Mouse (Mus musculus) embryonic fibroblast, embryonic 13.5 days (primary cell): ENCODE measurements at regions not wholly inside any gene's neighbourhood (a gene's known extent, or its start where the extent isn't known, plus 50 kb on each side); places are given as distances from the start of the nearest gene placed in this dataset.

Experiments
- H3K27ac ChIP-seq: 2 replicates; pipeline ENCODE4 v1.5.1; 2012; ENCODE audit warnings: low read length, control low read depth, inconsistent platforms; ENCODE audit not compliant: insufficient read depth
- H3K4me1 ChIP-seq: 2 replicates; pipeline ENCODE4 v1.6.1; 2011; ENCODE audit warnings: low read length; ENCODE audit not compliant: control insufficient read depth, insufficient read depth
- H3K4me3 ChIP-seq: 2 replicates; pipeline ENCODE4 v1.5.1; 2011; ENCODE audit warnings: mild to moderate bottlenecking, control low read depth, low read length; ENCODE audit not compliant: insufficient read depth
- CTCF ChIP-seq: IDR thresholded peaks from 2 replicates; pipeline ENCODE4 v1.5.1; 2011; ENCODE audit warnings: mild to moderate bottlenecking, control low read depth, low read length, moderate library complexity, borderline replicate concordance; ENCODE audit not compliant: insufficient read depth
- POLR2A ChIP-seq: IDR thresholded peaks from 2 replicates; pipeline ENCODE4 v1.6.1; 2011; ENCODE audit warnings: low read depth, mild to moderate bottlenecking, control low read depth, low read length, moderate library complexity

GRCm38 (mm10) chr9:84825768-84826167 is 486.8 kb upstream of the Gm11114 start:
- Histone ChIP-seq H3K4me1 (no peaks in the 10 kb centered on the region), H3K4me3 (no peak overlapping the region), H3K27ac (no peak overlapping the region)
- TF ChIP-seq CTCF, result no peak
- no peak for TF ChIP-seq POLR2A

DNA sequence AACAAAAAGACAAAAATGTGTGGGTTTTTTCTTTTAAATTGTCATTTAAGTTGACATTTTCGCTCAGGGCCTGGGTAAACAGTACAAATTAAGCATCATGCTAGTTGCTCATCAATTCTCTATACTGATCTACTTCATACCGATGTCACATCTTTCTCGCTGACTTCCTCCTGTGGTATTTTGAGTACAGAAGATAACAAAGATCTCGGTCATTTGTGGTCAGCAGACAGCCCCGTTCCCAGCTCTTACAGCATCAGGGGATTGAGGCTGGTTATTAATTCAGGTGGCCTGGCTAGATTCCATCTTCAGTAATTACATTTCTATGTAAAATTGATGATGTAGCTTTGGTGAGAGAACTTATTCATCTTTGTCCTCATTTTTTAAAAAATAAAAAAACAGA is 483.6 kb upstream of the Gm11114 start:
- no peaks in the 10 kb centered on the region for H3K4me1 ChIP-seq
- H3K4me3 ChIP-seq, result no peak overlapping the region
- H3K27ac ChIP-seq, result no peak overlapping the region
- no peak for TF ChIP-seq CTCF
- TF ChIP-seq POLR2A, result no peak

- H3K4me1 ChIP-seq, result no peaks in the 10 kb centered on the region
- no peak overlapping the region for H3K4me3 ChIP-seq
- H3K27ac ChIP-seq, result no peak overlapping the region
- TF ChIP-seq CTCF, result no peak
- no peak for TF ChIP-seq POLR2A
Measured at GRCm38 (mm10) chr9:84830639-84831038, 481.9 kb upstream of the Gm11114 start.

GRCm38 (mm10) chr9:84837498-84837897 is 475.1 kb upstream of the Gm11114 start:
- TF ChIP-seq CTCF (no peak), POLR2A (no peak)
- H3K4me3 ChIP-seq, result no peak overlapping the region
- H3K27ac ChIP-seq, result no peak overlapping the region
- no peaks in the 10 kb centered on the region for H3K4me1 ChIP-seq

DNA sequence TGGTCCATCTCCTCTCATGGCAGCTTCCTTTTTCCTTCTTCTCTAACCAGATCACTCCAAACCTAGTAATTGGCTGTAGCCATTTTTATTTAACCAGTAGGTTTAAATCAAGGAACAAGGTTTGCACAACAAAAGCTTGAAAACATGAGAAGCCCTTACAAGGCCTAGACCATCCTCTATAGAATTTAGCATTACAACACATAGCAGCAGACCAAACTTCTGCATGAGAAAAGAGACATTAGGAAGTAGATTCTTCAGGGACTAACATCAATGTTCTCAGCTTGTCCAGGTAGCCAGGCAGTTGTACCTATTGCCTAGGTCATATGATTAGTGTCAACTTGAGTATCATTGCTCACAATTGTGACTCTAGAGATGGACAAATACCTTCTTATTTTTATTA is 468.6 kb upstream of the Gm11114 start:
- TF ChIP-seq CTCF, result no peak
- TF ChIP-seq POLR2A, result no peak
- no peak overlapping the region for H3K27ac ChIP-seq
- H3K4me1 ChIP-seq, result no peaks in the 10 kb centered on the region
- no peak overlapping the region for H3K4me3 ChIP-seq

- no peaks in the 10 kb centered on the region for H3K4me1 ChIP-seq
- TF ChIP-seq CTCF, result no peak
- TF ChIP-seq POLR2A, result no peak
Measured at GRCm38 (mm10) chr9:84861600-84861999, 451.0 kb upstream of the Gm11114 start.

DNA sequence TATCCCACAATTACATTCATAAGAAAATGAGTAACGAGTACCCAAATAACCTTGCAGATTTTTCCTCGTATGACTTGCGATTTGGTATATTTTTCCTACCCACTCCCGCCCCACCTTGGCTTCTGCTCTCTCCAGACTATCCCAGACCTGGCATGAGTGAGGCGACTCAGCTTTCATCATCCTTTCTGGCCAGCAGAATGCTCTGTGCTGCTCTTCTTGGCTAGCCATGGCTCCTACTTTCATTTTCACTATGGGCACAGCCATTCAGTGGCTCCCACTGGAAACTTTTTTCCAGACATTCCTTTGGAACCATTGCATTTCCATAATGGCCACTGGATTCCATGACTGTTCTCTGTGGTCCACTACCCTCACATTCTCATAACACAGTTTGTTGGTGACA is 449.1 kb upstream of the Gm11114 start:
- no peak overlapping the region for H3K27ac ChIP-seq
- H3K4me3 ChIP-seq, result no peak overlapping the region
- TF ChIP-seq POLR2A, result no peak
- no peak for TF ChIP-seq CTCF
- H3K4me1 ChIP-seq, result no peaks in the 10 kb centered on the region

More at GRCm38 (mm10) chr9:84861600-84861999, 451.0 kb upstream of the Gm11114 start:
- Histone ChIP-seq H3K4me3 (no peak overlapping the region), H3K27ac (no peak overlapping the region)

DNA sequence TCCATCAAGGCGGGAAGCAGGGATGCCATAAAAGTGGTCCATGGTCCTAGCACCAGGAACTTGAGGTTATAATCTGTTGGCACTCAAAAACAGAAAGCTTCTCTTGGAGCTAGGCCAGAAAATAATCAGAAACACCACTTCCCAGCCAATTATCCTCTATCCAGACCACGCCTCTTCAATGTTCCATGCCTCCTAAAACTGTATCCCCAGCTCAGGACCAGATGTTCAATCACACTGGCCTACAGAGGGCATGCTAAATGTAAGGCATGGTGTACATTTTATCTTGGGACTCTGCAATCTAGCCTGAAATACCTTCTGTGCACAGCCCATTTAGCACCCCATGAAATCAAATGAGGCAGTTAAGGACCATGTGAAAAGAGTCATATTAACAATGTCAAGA is 418.4 kb upstream of the Gm11114 start:
- H3K27ac ChIP-seq, result no peak overlapping the region
- H3K4me1 ChIP-seq, result no peaks in the 10 kb centered on the region
- TF ChIP-seq POLR2A (no peak), CTCF (no peak)
- H3K4me3 ChIP-seq, result no peak overlapping the region

DNA sequence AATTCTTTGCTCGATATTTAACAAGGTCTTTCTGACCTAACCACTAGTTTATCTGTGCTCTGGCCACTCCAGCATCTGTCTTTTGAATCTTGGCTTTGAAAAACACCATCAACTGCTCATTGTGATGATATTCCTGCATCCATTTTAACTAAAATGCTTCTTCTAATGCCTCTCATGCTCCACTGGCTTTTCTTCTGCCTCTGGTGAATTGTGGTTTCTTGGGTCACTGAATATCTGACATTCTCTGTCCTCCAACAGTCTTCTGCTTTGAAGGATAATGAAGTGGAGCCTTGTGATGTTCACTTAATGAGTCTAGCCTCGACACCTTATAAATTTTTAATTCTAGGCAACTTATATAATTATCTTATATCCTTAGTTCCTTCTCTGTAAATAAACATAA is 416.5 kb upstream of the Gm11114 start:
- Histone ChIP-seq H3K4me3 (no peak overlapping the region), H3K27ac (no peak overlapping the region), H3K4me1 (no peaks in the 10 kb centered on the region)
- TF ChIP-seq POLR2A (no peak), CTCF (no peak)

DNA sequence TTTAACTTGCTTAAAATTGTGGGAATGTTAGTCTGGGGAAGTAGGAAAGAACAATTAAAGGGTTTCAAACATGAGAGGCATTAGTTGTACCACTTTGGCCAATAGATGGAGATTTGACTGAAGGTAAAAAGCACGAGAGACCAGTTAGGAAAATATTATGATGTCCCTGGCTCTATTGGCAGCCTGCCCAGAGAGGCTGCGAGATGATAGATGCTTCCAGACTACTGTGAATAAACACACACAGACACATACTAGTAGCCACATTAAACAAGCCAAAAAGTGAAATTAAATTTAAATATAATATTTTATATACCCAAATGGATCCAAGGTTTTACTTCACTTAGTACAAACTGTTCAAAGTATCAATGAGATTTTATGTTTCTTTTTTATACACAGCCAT is 411.9 kb upstream of the Gm11114 start:
- H3K4me1 ChIP-seq, result no peaks in the 10 kb centered on the region
- no peak overlapping the region for H3K27ac ChIP-seq
- H3K4me3 ChIP-seq, result no peak overlapping the region
- TF ChIP-seq POLR2A, result no peak
- TF ChIP-seq CTCF, result no peak

DNA sequence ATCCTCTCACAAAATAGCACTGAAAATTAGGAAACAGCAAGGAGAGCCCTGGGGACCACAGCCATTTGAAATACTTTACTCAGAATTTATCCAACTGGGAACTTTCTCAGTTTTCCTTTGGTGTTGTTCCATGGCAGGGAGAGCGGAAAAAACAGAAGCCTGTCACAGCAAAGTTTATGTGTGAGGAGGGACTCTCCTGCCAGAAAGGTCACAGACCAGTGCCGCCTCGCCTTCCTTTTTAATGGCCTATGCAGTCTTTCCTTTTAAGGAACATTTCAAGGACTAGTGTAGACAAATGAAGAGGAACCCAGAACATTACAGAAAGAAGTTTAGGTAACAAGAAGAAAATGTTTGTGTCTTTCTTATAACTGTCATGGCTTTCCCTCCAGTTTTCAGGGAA is 406.3 kb upstream of the Gm11114 start:
- H3K27ac ChIP-seq, result no peak overlapping the region
- H3K4me3 ChIP-seq, result no peak overlapping the region
- H3K4me1 ChIP-seq, result no peaks in the 10 kb centered on the region
- no peak for TF ChIP-seq CTCF
- TF ChIP-seq POLR2A, result no peak
